Mouse (Mus musculus): ENCODE measurements around the gene Tnp2. TPM values are rescaled to one million over a fixed set of nuclear protein-coding genes. Genes with fewer than 3 reads are reported as not detected.

The Tnp2 gene
- total RNA-seq, 1 experiment = not detected

- H3K9me3 ChIP-seq (ENCODE audit: control insufficient read depth, insufficient read depth, low read depth, low read length) = no peaks in the 10 kb centered on the region
- H3K9ac ChIP-seq (ENCODE audit: insufficient read depth, low read depth, low read length, poor library complexity, severe bottlenecking) = no peak overlapping the region
- DNase-seq (ENCODE audit: low read depth, low spot score) = peak; percentile 74
- H3K27ac ChIP-seq (ENCODE audit: insufficient read depth, low read depth, low read length, poor library complexity, severe bottlenecking) = no peak overlapping the region
- TF ChIP-seq ZNF384 (IDR thresholded peaks at IDR 0.05; ENCODE audit: low read depth, low read length) = no peak
- no peak for TF ChIP-seq CHD2 (IDR thresholded peaks at IDR 0.05; ENCODE audit: low read depth, low read length)
- H3K4me3 ChIP-seq (ENCODE audit: insufficient read depth in 1 of 2, low read depth in 1 of 2, low read length in 2 of 2, poor library complexity in 1 of 2, severe bottlenecking in 1 of 2) = no peak overlapping the region
- in situ Hi-C loops (cut with MboI; ENCODE audit: low sequenced_read_pairs in 2 of 2, unreplicated experiment in 2 of 2) = no loop called here
- no peaks in the 10 kb centered on the region for H3K36me3 ChIP-seq (ENCODE audit: control insufficient read depth, insufficient read depth, low read length, poor library complexity, severe bottlenecking)
- no peaks in the 10 kb centered on the region for H3K4me1 ChIP-seq (ENCODE audit: control insufficient read depth in 2 of 2, insufficient read depth in 2 of 2, low read length in 2 of 2, poor library complexity in 1 of 2)
These were observed 21.3 kb downstream of the Tnp2 start for GRCm38 (mm10) chr16:10767158-10767557.

GRCm38 (mm10) chr16:10764323-10764722 lies 24.1 kb downstream of the Tnp2 start:
- TF ChIP-seq ZNF384 (IDR thresholded peaks at IDR 0.05; ENCODE audit: low read depth, low read length) = no peak
- TF ChIP-seq MAFK (IDR thresholded peaks at IDR 0.05; ENCODE audit: insufficient read depth, low read depth, low read length) = no peak
- TF ChIP-seq HCFC1 (IDR thresholded peaks at IDR 0.05; ENCODE audit: borderline replicate concordance, insufficient read depth, low read length) = no peak
- no peak for TF ChIP-seq CHD2 (IDR thresholded peaks at IDR 0.05; ENCODE audit: low read depth, low read length)
- TF ChIP-seq ZC3H11A (IDR thresholded peaks at IDR 0.05; ENCODE audit: borderline replicate concordance, low read depth, low read length) = no peak
- in situ Hi-C loops (cut with MboI; ENCODE audit: low sequenced_read_pairs in 2 of 2, unreplicated experiment in 2 of 2) = no loop called here
- H3K4me3 ChIP-seq (ENCODE audit: insufficient read depth in 1 of 2, low read depth in 1 of 2, low read length in 2 of 2, poor library complexity in 1 of 2, severe bottlenecking in 1 of 2) = no peak overlapping the region

GRCm38 (mm10) chr16:10763540-10764264 lies 24.8 kb downstream of the Tnp2 start:
- no peak for TF ChIP-seq CHD2 (IDR thresholded peaks at IDR 0.05; ENCODE audit: low read depth, low read length)
- no peak for TF ChIP-seq ZC3H11A (IDR thresholded peaks at IDR 0.05; ENCODE audit: borderline replicate concordance, low read depth, low read length)
- TF ChIP-seq ZNF384 (IDR thresholded peaks at IDR 0.05; ENCODE audit: low read depth, low read length) = no peak
- no peak for TF ChIP-seq HCFC1 (IDR thresholded peaks at IDR 0.05; ENCODE audit: borderline replicate concordance, insufficient read depth, low read length)
- TF ChIP-seq MAFK (IDR thresholded peaks at IDR 0.05; ENCODE audit: insufficient read depth, low read depth, low read length) = no peak
- in situ Hi-C loops (cut with MboI; ENCODE audit: low sequenced_read_pairs in 2 of 2, unreplicated experiment in 2 of 2) = no loop called here
- no peak overlapping the region for H3K4me3 ChIP-seq (ENCODE audit: insufficient read depth in 1 of 2, low read depth in 1 of 2, low read length in 2 of 2, poor library complexity in 1 of 2, severe bottlenecking in 1 of 2)
- no peak for DNase-seq (ENCODE audit: low read depth, low spot score)
- H3K4me1 ChIP-seq (ENCODE audit: control insufficient read depth in 2 of 2, insufficient read depth in 2 of 2, low read length in 2 of 2, poor library complexity in 1 of 2) = peaks cover 0 to 2% of the 10 kb centered on the region in 2 experiments; a peak in 1 of 4 replicates
- no peaks in the 10 kb centered on the region for H3K9me3 ChIP-seq (ENCODE audit: control insufficient read depth, insufficient read depth, low read depth, low read length)
- no peak overlapping the region for H3K9ac ChIP-seq (ENCODE audit: insufficient read depth, low read depth, low read length, poor library complexity, severe bottlenecking)
- H3K36me3 ChIP-seq (ENCODE audit: control insufficient read depth, insufficient read depth, low read length, poor library complexity, severe bottlenecking) = no peaks in the 10 kb centered on the region
- no peak overlapping the region for H3K27ac ChIP-seq (ENCODE audit: insufficient read depth, low read depth, low read length, poor library complexity, severe bottlenecking)

More at GRCm38 (mm10) chr16:10764323-10764722, 24.1 kb downstream of the Tnp2 start:
- Histone ChIP-seq H3K9ac (ENCODE audit: insufficient read depth, low read depth, low read length, poor library complexity, severe bottlenecking) (no peak overlapping the region), H3K9me3 (ENCODE audit: control insufficient read depth, insufficient read depth, low read depth, low read length) (no peaks in the 10 kb centered on the region), H3K36me3 (ENCODE audit: control insufficient read depth, insufficient read depth, low read length, poor library complexity, severe bottlenecking) (no peaks in the 10 kb centered on the region), H3K27ac (ENCODE audit: insufficient read depth, low read depth, low read length, poor library complexity, severe bottlenecking) (no peak overlapping the region), H3K4me1 (ENCODE audit: control insufficient read depth in 2 of 2, insufficient read depth in 2 of 2, low read length in 2 of 2, poor library complexity in 1 of 2) (peaks cover 0 to 2% of the 10 kb centered on the region in 2 experiments; a peak in 1 of 4 replicates)
- DNase-seq (ENCODE audit: low read depth, low spot score) = no peak

GRCm38 (mm10) chr16:10762569-10763180 lies 25.8 kb downstream of the Tnp2 start:
- Histone ChIP-seq H3K36me3 (ENCODE audit: control insufficient read depth, insufficient read depth, low read length, poor library complexity, severe bottlenecking) (no peaks in the 10 kb centered on the region), H3K4me1 (ENCODE audit: control insufficient read depth in 2 of 2, insufficient read depth in 2 of 2, low read length in 2 of 2, poor library complexity in 1 of 2) (peaks cover 0 to 2% of the 10 kb centered on the region in 2 experiments; a peak in 2 of 4 replicates), H3K4me3 (ENCODE audit: insufficient read depth in 1 of 2, low read depth in 1 of 2, low read length in 2 of 2, poor library complexity in 1 of 2, severe bottlenecking in 1 of 2) (no peak overlapping the region), H3K27ac (ENCODE audit: insufficient read depth, low read depth, low read length, poor library complexity, severe bottlenecking) (no peak overlapping the region), H3K9ac (ENCODE audit: insufficient read depth, low read depth, low read length, poor library complexity, severe bottlenecking) (no peak overlapping the region), H3K9me3 (ENCODE audit: control insufficient read depth, insufficient read depth, low read depth, low read length) (no peaks in the 10 kb centered on the region)
- TF ChIP-seq HCFC1 (IDR thresholded peaks at IDR 0.05; ENCODE audit: borderline replicate concordance, insufficient read depth, low read length) = no peak
- no peak for TF ChIP-seq ZC3H11A (IDR thresholded peaks at IDR 0.05; ENCODE audit: borderline replicate concordance, low read depth, low read length)
- TF ChIP-seq ZNF384 (IDR thresholded peaks at IDR 0.05; ENCODE audit: low read depth, low read length) = no peak
- TF ChIP-seq CHD2 (IDR thresholded peaks at IDR 0.05; ENCODE audit: low read depth, low read length) = no peak
- in situ Hi-C loops (cut with MboI; ENCODE audit: low sequenced_read_pairs in 2 of 2, unreplicated experiment in 2 of 2) = no loop called here
- DNase-seq (ENCODE audit: low read depth, low spot score) = no peak
